Mouse (Mus musculus): ENCODE measurements around the gene Foxp1.

Foxp1 gene

DNA sequence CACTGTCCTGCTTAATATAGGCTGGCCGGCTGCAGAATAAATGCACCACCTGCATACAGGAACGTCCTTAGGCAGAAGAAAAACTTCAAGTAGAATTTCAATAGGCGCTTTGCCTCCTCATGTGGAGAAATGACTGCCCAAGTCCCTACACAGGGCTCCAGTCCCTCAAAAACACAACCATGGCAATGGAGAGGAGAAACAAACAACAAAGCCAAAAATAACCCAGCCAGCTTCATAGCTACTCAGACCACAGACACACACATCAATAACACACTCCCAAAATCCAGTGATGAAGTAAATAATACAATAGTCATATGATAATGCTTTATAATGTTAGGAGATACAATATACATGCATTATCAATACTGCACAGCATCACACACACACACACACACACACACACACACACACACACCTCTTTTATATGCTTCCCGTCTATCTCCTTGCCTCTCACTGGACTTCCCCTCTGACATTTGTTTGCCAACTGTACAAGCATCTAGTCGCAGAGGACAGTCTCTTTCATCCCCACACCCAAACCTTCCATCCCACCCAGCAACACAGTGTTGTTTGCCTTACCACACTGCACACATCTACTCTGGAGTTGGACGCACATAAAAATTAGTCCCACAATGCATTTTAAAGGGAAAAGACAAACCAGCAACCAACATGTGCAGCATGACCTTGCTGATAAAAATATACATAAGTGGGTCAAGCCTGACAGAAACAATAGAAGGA, 162.6 kb downstream of the Foxp1 start:
- DNase-seq (ENCODE audit: low spot score in 2 of 2), result no peak

- no peak for DNase-seq (ENCODE audit: low spot score in 2 of 2)
These were observed 163.4 kb downstream of the Foxp1 start for GRCm38 (mm10) chr6:99359036-99359698.

- DNase-seq (ENCODE audit: low spot score in 2 of 2), result no peak
These were observed 164.6 kb downstream of the Foxp1 start for GRCm38 (mm10) chr6:99357931-99358330.

GRCm38 (mm10) chr6:99354338-99354737, 168.2 kb downstream of the Foxp1 start:
- no peak for DNase-seq (ENCODE audit: low spot score in 2 of 2)

DNA sequence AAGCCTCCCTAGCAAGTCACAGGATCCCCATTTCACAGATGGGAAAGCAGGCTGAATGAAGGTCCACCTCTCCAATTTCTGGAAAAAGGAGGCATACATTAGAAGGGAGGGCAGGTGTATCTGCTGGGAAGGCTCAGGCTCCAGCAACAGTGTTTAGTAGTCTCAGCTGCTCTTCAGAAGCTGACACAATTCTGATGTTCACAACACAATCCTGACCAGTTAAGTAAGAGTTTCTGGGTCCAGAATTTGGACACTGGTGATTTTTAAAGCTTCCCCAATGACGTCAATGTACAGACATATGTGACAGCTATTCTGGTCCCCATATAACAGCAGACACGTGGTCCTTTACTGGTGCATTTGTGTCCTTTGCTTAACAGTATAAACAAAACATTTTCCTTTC, 169.1 kb downstream of the Foxp1 start:
- DNase-seq (ENCODE audit: low spot score in 2 of 2), result no peak

DNA sequence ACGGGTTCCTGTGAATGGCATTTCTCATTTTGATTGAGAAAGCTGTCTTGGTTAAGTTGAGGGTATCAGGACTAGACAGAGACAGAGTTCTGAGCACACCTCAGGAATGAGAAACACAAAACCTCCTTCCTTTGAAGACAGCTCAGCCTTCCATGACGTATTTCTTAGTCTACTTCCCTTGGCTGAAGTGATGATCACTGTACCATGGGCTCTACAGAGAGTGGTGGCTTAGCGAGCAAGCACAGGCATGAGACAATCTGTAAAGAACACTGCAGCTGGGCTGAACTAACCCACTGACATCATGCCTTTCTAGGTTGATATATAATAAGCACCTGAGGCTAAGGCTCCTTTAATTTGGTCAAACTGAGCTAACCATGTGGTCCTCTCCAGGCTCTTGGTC, 172.0 kb downstream of the Foxp1 start:
- no peak for DNase-seq (ENCODE audit: low spot score in 2 of 2)

DNA sequence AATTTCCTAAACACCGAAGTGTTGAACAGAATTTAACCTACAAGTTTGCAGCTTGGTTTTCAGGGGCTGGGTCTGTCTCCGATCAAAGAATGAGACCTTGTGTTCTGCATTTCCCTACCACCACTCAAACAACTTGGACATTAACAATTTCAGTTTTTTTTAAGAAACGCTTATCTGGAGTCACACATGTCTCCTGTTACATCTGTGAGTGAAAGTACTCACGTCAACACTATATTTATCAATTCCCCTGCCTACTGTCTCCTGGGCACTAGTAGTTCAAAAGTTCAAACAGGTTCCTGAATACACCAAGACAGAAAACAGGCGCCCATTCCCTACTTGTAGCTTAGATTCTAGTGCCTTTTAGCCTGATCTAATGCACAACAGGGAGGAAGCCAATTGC, 172.4 kb downstream of the Foxp1 start:
- no peak for DNase-seq (ENCODE audit: low spot score in 2 of 2)

DNA sequence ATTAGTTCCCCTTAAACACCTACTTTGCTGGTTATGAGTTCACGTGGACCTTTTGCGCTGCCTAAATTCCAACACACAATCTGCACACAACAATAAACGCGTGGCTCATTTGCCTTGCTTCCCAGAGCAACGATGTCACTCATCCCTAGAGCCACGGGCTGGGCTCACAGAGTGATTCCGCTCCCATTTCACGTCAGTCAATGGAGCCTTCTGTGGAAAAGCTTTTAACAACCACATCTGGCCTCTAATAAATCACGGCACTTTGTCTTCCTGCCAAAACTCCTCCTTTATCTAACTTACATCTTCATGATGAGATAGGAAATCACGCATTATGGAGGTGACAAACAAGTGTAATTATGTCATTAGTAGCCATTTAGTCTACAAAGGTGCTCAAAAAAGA, 174.7 kb downstream of the Foxp1 start:
- no peak for DNase-seq (ENCODE audit: low spot score in 2 of 2)

DNA sequence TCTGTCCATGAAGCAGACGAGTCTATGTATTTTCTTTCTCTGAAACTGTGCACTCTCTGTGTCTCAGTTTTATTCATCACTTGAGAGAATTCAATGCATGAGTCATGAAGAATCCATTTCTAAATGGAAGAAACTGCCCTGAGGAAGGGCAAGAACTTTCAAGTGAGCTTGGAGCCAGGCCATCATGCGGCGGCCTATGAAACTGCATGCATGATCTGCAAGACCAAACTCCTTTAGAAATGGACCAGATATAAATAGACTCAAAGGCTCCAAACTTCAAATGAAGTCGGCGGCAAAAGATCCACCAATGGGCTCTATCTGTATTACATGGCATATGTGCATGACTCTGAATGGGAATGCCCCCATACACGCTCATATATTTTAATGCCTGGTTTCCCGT, 177.6 kb downstream of the Foxp1 start:
- no peak for DNase-seq (ENCODE audit: low spot score in 2 of 2)

GRCm38 (mm10) chr6:99344357-99344756, 178.2 kb downstream of the Foxp1 start:
- DNase-seq (ENCODE audit: low spot score in 2 of 2), result no peak

GRCm38 (mm10) chr6:99343815-99344214, 178.7 kb downstream of the Foxp1 start:
- no peak for DNase-seq (ENCODE audit: low spot score in 2 of 2)

GRCm38 (mm10) chr6:99342416-99342815, 180.1 kb downstream of the Foxp1 start:
- DNase-seq (ENCODE audit: low spot score in 2 of 2), result no peak

DNA sequence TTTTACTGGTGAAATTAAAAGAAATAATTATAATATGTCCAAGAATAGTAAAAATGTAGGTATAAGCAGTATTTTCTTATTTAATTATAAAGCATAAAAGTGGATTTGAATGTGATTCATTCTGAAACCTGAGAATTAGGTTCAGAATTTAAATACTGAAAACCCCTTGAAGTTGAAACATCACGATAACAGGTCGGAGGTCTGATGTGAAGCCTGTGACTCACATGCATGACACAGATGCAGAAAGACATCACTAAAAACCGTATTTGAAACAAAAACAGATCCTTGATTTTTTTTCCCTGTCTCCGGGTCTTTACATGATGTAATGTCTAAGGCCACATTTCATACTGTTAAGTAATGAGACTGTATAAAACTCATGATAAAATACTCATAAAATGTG, 181.6 kb downstream of the Foxp1 start:
- DNase-seq (ENCODE audit: low spot score in 2 of 2), result no peak

GRCm38 (mm10) chr6:99339986-99340721, 182.4 kb downstream of the Foxp1 start:
- no peak for DNase-seq (ENCODE audit: low spot score in 2 of 2)

- no peak for DNase-seq (ENCODE audit: low spot score in 2 of 2)
These were observed 183.2 kb downstream of the Foxp1 start for GRCm38 (mm10) chr6:99339343-99339620.

- DNase-seq (ENCODE audit: low spot score in 2 of 2), result no peak
These were observed 183.8 kb downstream of the Foxp1 start for GRCm38 (mm10) chr6:99338593-99339342.

- DNase-seq (ENCODE audit: low spot score in 2 of 2), result no peak
These were observed 184.3 kb downstream of the Foxp1 start for GRCm38 (mm10) chr6:99338174-99338573.

DNA sequence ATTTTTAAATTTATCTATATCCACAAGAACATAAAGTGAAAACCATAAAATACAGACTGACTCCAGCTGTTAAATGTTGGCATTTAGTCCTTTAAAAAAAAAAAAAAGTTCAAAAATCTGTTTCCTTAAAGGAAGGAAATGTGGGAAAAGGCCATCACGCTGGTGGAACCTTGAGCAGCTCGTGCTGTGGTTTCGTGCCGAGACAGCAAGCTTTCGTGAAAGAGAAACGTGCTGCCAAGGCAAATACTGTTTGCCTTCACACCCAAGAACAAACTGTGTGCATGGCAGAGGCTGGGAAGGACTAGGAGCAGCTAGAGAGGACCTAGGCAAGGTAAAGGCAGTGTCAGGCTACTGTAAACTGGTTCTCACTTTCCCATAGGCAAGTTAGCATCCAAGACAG, 184.9 kb downstream of the Foxp1 start:
- no peak for DNase-seq (ENCODE audit: low spot score in 2 of 2)

GRCm38 (mm10) chr6:99336191-99336590, 186.3 kb downstream of the Foxp1 start:
- DNase-seq (ENCODE audit: low spot score in 2 of 2), result no peak

DNA sequence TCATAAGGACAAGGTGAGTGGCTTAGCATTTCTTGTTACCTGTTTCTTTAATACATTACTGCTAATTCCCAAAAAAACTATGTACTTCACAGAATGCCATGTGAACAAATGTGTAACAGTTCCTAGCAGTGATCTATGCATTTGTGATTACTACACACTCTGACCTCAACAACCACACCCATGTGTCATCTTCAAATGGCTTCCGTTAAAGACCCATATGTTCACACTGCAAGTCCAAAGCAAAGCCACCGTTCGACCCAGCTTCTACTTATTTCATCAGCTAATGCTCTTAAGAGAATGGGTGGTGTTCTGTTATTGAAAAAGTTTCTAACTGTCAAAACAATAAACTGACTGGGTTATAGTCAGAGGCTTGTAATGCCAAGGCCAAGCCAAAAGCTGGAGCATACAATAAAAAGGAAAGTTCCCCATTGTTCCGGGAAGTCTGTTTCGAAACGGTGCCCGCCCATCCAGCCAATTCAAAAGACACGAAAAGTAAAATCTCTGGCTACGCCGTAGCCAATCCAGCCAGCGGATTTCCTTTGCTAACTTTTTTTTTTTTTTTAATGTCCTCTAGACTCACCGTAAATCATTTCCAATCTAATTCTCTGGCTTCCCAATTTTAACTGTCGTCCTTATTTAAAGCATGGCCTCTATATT, 187.2 kb downstream of the Foxp1 start:
- DNase-seq (ENCODE audit: low spot score in 2 of 2), result peak in 1 of 2 experiments; percentile 39

DNA sequence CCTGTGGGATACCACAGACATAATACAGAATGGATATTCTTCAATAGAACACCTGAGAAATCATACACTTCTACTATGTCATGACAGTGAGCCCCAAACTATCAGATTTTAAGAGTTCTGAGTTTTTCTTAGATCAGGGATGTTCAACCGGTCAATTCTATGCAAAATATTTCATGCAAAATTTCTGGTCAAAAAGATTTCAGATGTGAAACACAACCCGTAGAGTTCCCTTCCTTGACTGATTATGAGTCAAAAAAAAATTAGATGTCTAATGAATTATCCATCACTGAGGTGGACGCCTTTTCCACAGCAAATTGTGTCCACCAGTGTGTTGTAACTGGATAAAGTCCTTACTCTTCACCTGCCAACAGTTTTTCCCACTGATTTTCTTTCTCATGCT, 188.3 kb downstream of the Foxp1 start:
- no peak for DNase-seq (ENCODE audit: low spot score in 2 of 2)

DNA sequence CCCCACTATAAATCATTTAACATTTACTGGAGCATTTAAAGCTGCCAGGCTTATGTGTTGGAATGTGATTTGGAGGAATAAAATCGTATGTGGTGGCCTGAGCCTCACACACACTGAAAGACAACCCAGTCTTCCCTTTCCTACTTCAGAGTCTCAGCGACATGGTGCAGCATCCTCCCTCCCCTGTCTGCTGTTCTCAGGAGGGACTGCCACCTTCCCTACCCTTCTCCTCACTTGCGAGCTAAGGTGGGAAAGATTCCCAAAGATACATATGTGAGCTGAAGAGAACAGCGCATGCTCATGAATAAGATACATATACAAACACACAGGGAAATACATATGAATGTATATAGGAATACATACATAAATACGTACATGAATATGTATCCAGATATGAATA, 189.4 kb downstream of the Foxp1 start:
- DNase-seq (ENCODE audit: low spot score in 2 of 2), result no peak

Data from urinary bladder, postnatal 36 days (tissue).